In genomic region chr4:155294381-155294780, GRCm38 (mm10) we compare ENCODE assay signal across 24 mouse cellular contexts. TPM values are rescaled to one million over a fixed set of nuclear protein-coding genes. Genes with fewer than 3 reads are reported as not detected.
DNase-seq lines count a peak whose midpoint lies in the region; ATAC-seq lines count a peak whose summit lies in the region.
"Had no signal": no experiment of that assay in that cellular context is flagged by ENCODE, and none has a peak within 500 bp of the region (broad histone marks: within the 10 kb centered on the region; RNA-seq: fewer than 3 reads in every experiment).

No protein-coding gene starts in this region.

- peak; percentile 40 for DNase-seq in cerebellum, adult 11 months
- DNase-seq in forebrain, embryonic 14.5 days (ENCODE audit: low spot score): no peak
- DNase-seq in cerebellum, postnatal 10 days: peak; percentile 52 to 57
- DNase-seq in gastrocnemius, postnatal 14 days: peak; percentile 45
- DNase-seq in frontal cortex, postnatal 14 days (ENCODE audit: low spot score in 2 of 2): no peak
- DNase-seq in thymus, adult 18-20 months: no peak
- DNase-seq: adrenal gland, postnatal 14 days; embryo, embryonic 11 days; heart, adult 11 months; heart, postnatal 14 days; kidney, adult 9 months; kidney, postnatal 25 days; liver, embryonic 13.5 days; lung, postnatal 4 days; right cerebral cortex, postnatal 14 days; thymus, postnatal 4 days had no signal

- no peaks in the 10 kb centered on the region for H3K27me3 ChIP-seq in forebrain, embryonic 14.5 days (replicated peaks; ENCODE audit: control insufficient read depth, insufficient read depth, low read length)
- no peaks in the 10 kb centered on the region for H3K27me3 ChIP-seq in forebrain, embryonic 13.5 days
- H3K27me3 ChIP-seq: heart, embryonic 12.5 days; hindbrain, embryonic 12.5 days; liver, embryonic 13.5 days; lung, embryonic 15.5 days had no signal

- no peak for ATAC-seq in cerebellum, adult (ENCODE audit: insufficient number of reproducible peaks, low FRiP score, low TSS enrichment)
- ATAC-seq in forebrain, embryonic 14.5 days: no peak
- no peak for ATAC-seq in forebrain, embryonic 13.5 days
- ATAC-seq: activated CD4-positive, CD25-positive, alpha-beta regulatory T cell, adult 4 months; midbrain, embryonic 16.5 days had no signal

- WGBS in forebrain, embryonic 14.5 days: 92% methylated on average over 14 of the region's 14 CpGs
- 94% methylated on average over 14 of the region's 14 CpGs for WGBS in forebrain, embryonic 13.5 days

- no peaks in the 10 kb centered on the region for H3K9me3 ChIP-seq in forebrain, embryonic 14.5 days (replicated peaks; ENCODE audit: control insufficient read depth, low read length)
- H3K9me3 ChIP-seq in forebrain, embryonic 13.5 days (replicated peaks): no peaks in the 10 kb centered on the region
- H3K9me3 ChIP-seq: heart, embryonic 12.5 days; hindbrain, embryonic 12.5 days; limb, embryonic 12.5 days; liver, embryonic 13.5 days; lung, embryonic 15.5 days had no signal

- H3K4me2 ChIP-seq in forebrain, embryonic 14.5 days (ENCODE audit: low read length): no peak overlapping the region
- H3K4me2 ChIP-seq in forebrain, embryonic 13.5 days: no peak overlapping the region
- H3K4me2 ChIP-seq: heart, embryonic 12.5 days; hindbrain, embryonic 12.5 days; limb, embryonic 12.5 days; liver, embryonic 13.5 days; lung, embryonic 15.5 days had no signal

- no peak overlapping the region for H3K9ac ChIP-seq in forebrain, embryonic 14.5 days (ENCODE audit: low read length)
- no peak overlapping the region for H3K9ac ChIP-seq in forebrain, embryonic 13.5 days
- H3K9ac ChIP-seq: heart, embryonic 12.5 days; hindbrain, embryonic 12.5 days; limb, embryonic 12.5 days; liver, embryonic 13.5 days; lung, embryonic 15.5 days had no signal

- H3K36me3 ChIP-seq in forebrain, embryonic 14.5 days (ENCODE audit: control insufficient read depth, insufficient read depth, low read length): 0 out of 2 replicates have a peak, but pooled peaks cover 2% of the 10 kb centered on the region
- H3K36me3 ChIP-seq in forebrain, embryonic 13.5 days (ENCODE audit: poor library complexity, severe bottlenecking): peaks cover 6% of the 10 kb centered on the region
- H3K36me3 ChIP-seq: heart, embryonic 12.5 days; limb, embryonic 12.5 days; liver, embryonic 13.5 days; lung, embryonic 15.5 days had no signal

- H3K4me3 ChIP-seq in forebrain, embryonic 14.5 days (ENCODE audit: low read depth, low read length): no peak overlapping the region
- no peak overlapping the region for H3K4me3 ChIP-seq in forebrain, embryonic 13.5 days
- H3K4me3 ChIP-seq: heart, embryonic 12.5 days; hindbrain, embryonic 12.5 days; limb, embryonic 12.5 days; liver, embryonic 13.5 days; lung, embryonic 15.5 days had no signal

- intact Hi-C loops in gastrocnemius, postnatal 14 days (cut with DNase I; ENCODE audit: low total_unique reads): no loop called here

- peak overlapping the region; percentile 29; the same call in 1 of the 2 replicates for H3K27ac ChIP-seq in forebrain, embryonic 14.5 days (ENCODE audit: low read depth, low read length)
- H3K27ac ChIP-seq in forebrain, embryonic 13.5 days: no peak overlapping the region
- H3K27ac ChIP-seq: hindbrain, embryonic 12.5 days; limb, embryonic 12.5 days; liver, embryonic 13.5 days; lung, embryonic 15.5 days had no signal

- H3K4me1 ChIP-seq in forebrain, embryonic 14.5 days (ENCODE audit: control insufficient read depth, insufficient read depth, low read length): no peaks in the 10 kb centered on the region
- H3K4me1 ChIP-seq in forebrain, embryonic 13.5 days: peaks cover 4% of the 10 kb centered on the region; the same call in 1 of the 2 replicates
- H3K4me1 ChIP-seq: hindbrain, embryonic 12.5 days; limb, embryonic 12.5 days; liver, embryonic 13.5 days; lung, embryonic 15.5 days had no signal

RNA-seq across cellular contexts. Expression of gene Faap20, which starts 44.8 kb away (rescaled TPM):
- polyA plus RNA-seq in forebrain, embryonic 14.5 days (2014; fragmentation: Nextera tagmentation; extraction: Ambion mirVana): 81.2 and 87.4 TPM in 2 replicates
- 90.3 and 93.2 TPM in 2 replicates for polyA plus RNA-seq in forebrain, embryonic 13.5 days (2015; fragmentation: Nextera tagmentation; extraction: Ambion mirVana)
- 10 to 100 TPM; 11.9 to 15.3 TPM for total RNA-seq in gastrocnemius, postnatal 14 days (2021)

Comparison
In these comparisons a context has a peak if more than half of its experiments do, and no peak if none do; other contexts are left out.
1. DNase-seq: peak in cerebellum, adult 11 months (single experiment), cerebellum, postnatal 10 days (2 of 2) and gastrocnemius, postnatal 14 days (single experiment); none in forebrain, embryonic 14.5 days (single experiment), frontal cortex, postnatal 14 days (0 of 2) and thymus, adult 18-20 months (0 of 2).